Mouse (Mus musculus) heart, embryonic 10.5 days (tissue): ENCODE measurements around the gene Tmem35b. TPM values are rescaled to one million over a fixed set of nuclear protein-coding genes. Genes with fewer than 3 reads are reported as not detected.

ENCODE experiments used
- DNase-seq: peaks from one replicate; pipeline ENCODE4 v3.0.0-alpha.2; 2017; ENCODE audit warnings: low spot score
- H3K27ac ChIP-seq: fragments of 300-500 bp; sonication (generic); 2 replicates; pipeline ENCODE4 v1.5.1; 2016; ENCODE audit warnings: mild to moderate bottlenecking
- H3K27me3 ChIP-seq: fragments of 300-500 bp; sonication (generic); 2 replicates; pipeline ENCODE4 v1.6.1; 2016; ENCODE audit warnings: mild to moderate bottlenecking; ENCODE audit not compliant: poor library complexity, insufficient read depth, severe bottlenecking
- H3K36me3 ChIP-seq: fragments of 300-500 bp; sonication (generic); 2 replicates; pipeline ENCODE4 v1.6.1; 2016; ENCODE audit warnings: mild to moderate bottlenecking, moderate library complexity
- H3K4me1 ChIP-seq: fragments of 300-500 bp; sonication (generic); 2 replicates; pipeline ENCODE4 v1.6.1; 2016; ENCODE audit warnings: mild to moderate bottlenecking
- H3K4me3 ChIP-seq: fragments of 300-500 bp; sonication (generic); 2 replicates; pipeline ENCODE4 v1.5.1; 2016; ENCODE audit warnings: mild to moderate bottlenecking, moderate library complexity
- H3K9me3 ChIP-seq: fragments of 300-500 bp; sonication (generic); 2 replicates; pipeline ENCODE4 v1.6.1; 2016; ENCODE audit warnings: mild to moderate bottlenecking, moderate library complexity
- WGBS: fragments of 180-500 bp; shearing (Covaris S2); methylation state at CpG from one replicate; pipeline ENCODE4 v1.1.7; 2016; 5-methylcytosine and 5-hydroxymethylcytosine counted together
- polyA plus RNA-seq: library from polyadenylated mRNA; unstranded; fragments of >200 nt; fragmentation: Nextera tagmentation; extraction: Ambion mirVana; gene quantifications from 2 replicates; pipeline ENCODE4 v1.2.1, GENCODE M21; 2016

Tmem35b gene
- polyA plus RNA-seq, 1 experiment from 2014 or later: 16.5 TPM

DNA sequence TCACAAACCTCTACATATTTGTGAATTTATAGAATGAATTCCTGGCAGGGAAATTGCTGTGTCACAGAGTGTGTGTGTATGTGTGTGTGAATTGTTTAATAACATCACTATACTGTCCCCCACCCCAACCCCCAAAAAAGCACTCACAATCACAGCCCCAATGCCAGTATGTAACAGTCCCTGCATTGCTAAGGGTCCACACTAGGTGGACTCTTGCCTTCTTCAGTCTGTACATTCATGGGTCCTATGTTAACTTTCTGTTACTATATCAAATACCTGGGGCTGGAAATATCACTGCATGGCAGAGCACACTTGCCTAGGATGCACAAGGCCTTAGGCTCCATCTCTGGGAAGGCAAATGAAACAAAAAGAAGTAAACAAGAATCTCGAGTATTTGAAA is 11.2 kb downstream of the Tmem35b start:
- Histone ChIP-seq H3K4me1 (no peaks in the 10 kb centered on the region), H3K27me3 (0 out of 2 replicates have a peak, but pooled peaks cover 3% of the 10 kb centered on the region), H3K27ac (no peak overlapping the region), H3K9me3 (no peaks in the 10 kb centered on the region), H3K4me3 (no peak overlapping the region), H3K36me3 (no peaks in the 10 kb centered on the region)
- WGBS: 38% methylated on average over 1 of the region's 1 CpGs
- no peak for DNase-seq

- no peak for DNase-seq
- H3K4me1 ChIP-seq: no peaks in the 10 kb centered on the region
- H3K9me3 ChIP-seq: no peaks in the 10 kb centered on the region
- H3K36me3 ChIP-seq: no peaks in the 10 kb centered on the region
- 77% methylated on average over 5 of the region's 5 CpGs for WGBS
- no peaks in the 10 kb centered on the region for H3K27me3 ChIP-seq
- no peak overlapping the region for H3K27ac ChIP-seq
- no peak overlapping the region for H3K4me3 ChIP-seq
Observed at GRCm38 (mm10) chr4:127137591-127137990, 14.1 kb downstream of the Tmem35b start.

GRCm38 (mm10) chr4:127138486-127138885 is 15.0 kb downstream of the Tmem35b start:
- Histone ChIP-seq H3K4me1 (no peaks in the 10 kb centered on the region), H3K36me3 (no peaks in the 10 kb centered on the region), H3K27ac (no peak overlapping the region), H3K4me3 (no peak overlapping the region), H3K27me3 (no peaks in the 10 kb centered on the region), H3K9me3 (no peaks in the 10 kb centered on the region)
- DNase-seq: no peak
- 61% methylated on average over 6 of the region's 6 CpGs for WGBS

- H3K27ac ChIP-seq: no peak overlapping the region
- WGBS: 80% methylated on average over 13 of the region's 13 CpGs
- H3K4me3 ChIP-seq: no peak overlapping the region
- DNase-seq: no peak
- H3K4me1 ChIP-seq: no peaks in the 10 kb centered on the region
- no peaks in the 10 kb centered on the region for H3K27me3 ChIP-seq
- no peaks in the 10 kb centered on the region for H3K36me3 ChIP-seq
- no peaks in the 10 kb centered on the region for H3K9me3 ChIP-seq
Observed at GRCm38 (mm10) chr4:127150031-127150430, 26.5 kb downstream of the Tmem35b start.

DNA sequence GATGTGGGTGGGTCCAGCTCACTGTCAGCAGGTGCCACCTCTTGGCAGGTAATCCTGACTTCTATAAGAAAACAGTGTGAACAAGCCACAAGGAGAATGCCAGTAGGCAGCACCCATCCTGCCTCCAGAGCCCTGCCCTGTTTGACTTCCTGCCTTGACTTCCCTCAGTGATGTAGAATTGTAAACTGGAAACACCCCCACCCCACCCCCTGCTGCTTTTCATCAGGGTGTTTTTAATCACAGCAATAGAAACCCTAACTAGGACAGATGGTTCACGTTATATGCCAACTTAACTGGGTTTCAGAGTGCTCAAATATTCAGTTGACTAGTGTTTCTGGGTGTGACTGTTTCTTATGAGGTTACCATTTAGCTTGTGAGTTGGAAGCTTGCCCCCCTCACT is 29.9 kb downstream of the Tmem35b start:
- no peaks in the 10 kb centered on the region for H3K27me3 ChIP-seq
- 67% methylated on average over 1 of the region's 1 CpGs for WGBS
- no peak overlapping the region for H3K4me3 ChIP-seq
- H3K27ac ChIP-seq: no peak overlapping the region
- H3K4me1 ChIP-seq: no peaks in the 10 kb centered on the region
- H3K36me3 ChIP-seq: no peaks in the 10 kb centered on the region
- no peak for DNase-seq
- H3K9me3 ChIP-seq: no peaks in the 10 kb centered on the region

- WGBS: 60% methylated on average over 5 of the region's 5 CpGs
Observed at GRCm38 (mm10) chr4:127155757-127156156, 32.3 kb downstream of the Tmem35b start.

GRCm38 (mm10) chr4:127157746-127158145 is 34.3 kb downstream of the Tmem35b start:
- Histone ChIP-seq H3K9me3 (no peaks in the 10 kb centered on the region), H3K4me1 (no peaks in the 10 kb centered on the region), H3K27me3 (no peaks in the 10 kb centered on the region), H3K27ac (no peak overlapping the region), H3K36me3 (no peaks in the 10 kb centered on the region), H3K4me3 (no peak overlapping the region)
- no peak for DNase-seq
- 81% methylated on average over 4 of the region's 4 CpGs for WGBS

More at GRCm38 (mm10) chr4:127155757-127156156, 32.3 kb downstream of the Tmem35b start:
- Histone ChIP-seq H3K36me3 (no peaks in the 10 kb centered on the region), H3K4me1 (no peaks in the 10 kb centered on the region), H3K27me3 (no peaks in the 10 kb centered on the region), H3K9me3 (no peaks in the 10 kb centered on the region), H3K27ac (no peak overlapping the region), H3K4me3 (no peak overlapping the region)
- no peak for DNase-seq

- Histone ChIP-seq H3K4me1 (peaks cover 10% of the 10 kb centered on the region), H3K36me3 (no peaks in the 10 kb centered on the region), H3K27me3 (peaks cover 24% of the 10 kb centered on the region), H3K4me3 (no peak overlapping the region), H3K9me3 (no peaks in the 10 kb centered on the region), H3K27ac (no peak overlapping the region)
- WGBS: 62% methylated on average over 8 of the region's 8 CpGs
- peak; percentile 63 for DNase-seq
Observed at GRCm38 (mm10) chr4:127163926-127164325, 40.4 kb downstream of the Tmem35b start.

DNA sequence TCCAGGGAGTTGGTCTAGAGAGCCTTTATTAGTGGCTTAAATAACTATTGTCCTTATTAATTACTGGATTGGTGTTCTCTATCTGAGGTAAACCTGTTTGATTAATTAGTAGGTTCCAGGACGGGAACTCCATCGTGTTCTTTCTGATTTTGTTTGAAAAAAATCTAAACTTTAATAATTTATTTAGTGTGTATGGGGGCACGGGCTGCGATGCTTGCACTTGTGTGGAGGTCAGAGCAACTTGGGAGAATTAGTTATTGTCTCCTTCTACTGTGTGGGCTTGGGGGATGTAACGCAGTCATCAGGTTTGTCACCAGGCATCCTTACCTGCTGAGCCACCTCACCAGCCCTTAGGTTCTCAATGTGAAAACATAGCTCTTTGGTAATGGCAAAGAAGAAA is 43.6 kb downstream of the Tmem35b start:
- H3K27me3 ChIP-seq: peaks cover 55% of the 10 kb centered on the region
- DNase-seq: no peak
- no peak overlapping the region for H3K27ac ChIP-seq
- peaks cover 19% of the 10 kb centered on the region for H3K4me1 ChIP-seq
- H3K36me3 ChIP-seq: no peaks in the 10 kb centered on the region
- no peaks in the 10 kb centered on the region for H3K9me3 ChIP-seq
- 69% methylated on average over 5 of the region's 5 CpGs for WGBS
- no peak overlapping the region for H3K4me3 ChIP-seq

DNA sequence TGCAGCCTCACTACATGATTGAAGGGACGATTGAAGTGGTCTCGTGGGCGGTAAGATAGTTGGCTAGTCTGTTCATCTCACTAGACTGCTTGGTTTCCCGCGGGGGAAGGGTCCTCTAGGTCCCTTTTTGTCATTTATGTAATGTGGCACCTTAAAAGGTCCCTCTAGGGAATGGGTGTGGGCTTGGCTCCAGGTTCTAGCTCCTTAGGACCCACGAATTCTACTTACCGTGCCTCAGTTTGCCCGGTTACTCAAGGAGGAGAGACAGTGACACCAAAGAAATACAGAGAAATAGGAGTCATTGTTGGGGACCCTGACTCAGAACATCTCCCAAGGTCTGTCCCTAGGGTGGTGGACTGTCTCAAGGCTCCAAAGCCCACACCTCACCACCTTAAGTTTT is 44.2 kb downstream of the Tmem35b start:
- Histone ChIP-seq H3K27me3 (peaks cover 62% of the 10 kb centered on the region), H3K4me1 (peaks cover 19% of the 10 kb centered on the region), H3K4me3 (peak overlapping the region; percentile 88), H3K36me3 (no peaks in the 10 kb centered on the region), H3K9me3 (no peaks in the 10 kb centered on the region), H3K27ac (no peak overlapping the region)
- no peak for DNase-seq
- 17% methylated on average over 8 of the region's 8 CpGs for WGBS

GRCm38 (mm10) chr4:127168211-127168913 is 44.9 kb downstream of the Tmem35b start:
- Histone ChIP-seq H3K27ac (0 out of 2 replicates have a peak overlapping the region, but pooled peaks have one; percentile 73), H3K36me3 (no peaks in the 10 kb centered on the region), H3K4me1 (peaks cover 19% of the 10 kb centered on the region), H3K27me3 (peaks cover 68% of the 10 kb centered on the region), H3K9me3 (no peaks in the 10 kb centered on the region), H3K4me3 (peak overlapping the region; percentile 88)
- under 1% methylated on average over 33 of the region's 39 CpGs for WGBS
- no peak for DNase-seq

- Histone ChIP-seq H3K4me1 (peaks cover 19% of the 10 kb centered on the region), H3K36me3 (no peaks in the 10 kb centered on the region), H3K4me3 (peak within 1 kb of the TSS; percentile 88), H3K27ac (peak within 1 kb of the TSS; percentile 73), H3K27me3 (peaks cover 70% of the 10 kb centered on the region), H3K9me3 (no peaks in the 10 kb centered on the region)
- under 1% methylated on average over 63 of the region's 67 CpGs for WGBS
- DNase-seq: no peak
Observed at GRCm38 (mm10) chr4:127168914-127169345, 45.4 kb downstream of the Tmem35b start, which contains the start of gene Dlgap3. Dlgap3 (plus strand) TSS chr4:127169204.

- Histone ChIP-seq H3K27me3 (peaks cover 70% of the 10 kb centered on the region), H3K9me3 (no peaks in the 10 kb centered on the region), H3K4me3 (peak overlapping the region; percentile 88), H3K27ac (peak overlapping the region; percentile 73), H3K36me3 (no peaks in the 10 kb centered on the region), H3K4me1 (peaks cover 19% of the 10 kb centered on the region)
- DNase-seq: no peak
- 3% methylated on average over 49 of the region's 51 CpGs for WGBS
Observed at GRCm38 (mm10) chr4:127169346-127170221, 46.1 kb downstream of the Tmem35b start.
